Mouse (Mus musculus) kidney, adult 2 months (tissue): ENCODE data around the gene Ypel3. TPM values are rescaled to one million over a fixed set of nuclear protein-coding genes. Genes with fewer than 3 reads are reported as not detected.

Source experiments
- DNase-seq: peaks from one replicate; pipeline ENCODE4 v3.0.0; 2021
- H3K27ac ChIP-seq: fragments of 200-500 bp; 2 replicates; pipeline ENCODE4 v1.5.1; 2012; ENCODE audit warnings: low read depth, low read length, control low read depth, inconsistent platforms; ENCODE audit not compliant: insufficient read depth
- H3K27me3 ChIP-seq: fragments of 200-500 bp; replicated peaks from 2 replicates; pipeline ENCODE4 v1.6.1; 2012; ENCODE audit warnings: mild to moderate bottlenecking, moderate library complexity, low read length, inconsistent platforms; ENCODE audit not compliant: control insufficient read depth, insufficient read depth
- H3K36me3 ChIP-seq: fragments of 200-500 bp; 2 replicates; pipeline ENCODE4 v1.6.1; 2012; ENCODE audit warnings: mild to moderate bottlenecking, moderate library complexity, low read length, inconsistent platforms; ENCODE audit not compliant: control insufficient read depth, insufficient read depth
- H3K4me1 ChIP-seq: fragments of 200-500 bp; 2 replicates; pipeline ENCODE4 v1.6.1; 2011; ENCODE audit warnings: low read length; ENCODE audit not compliant: control insufficient read depth, insufficient read depth
- H3K4me3 ChIP-seq: fragments of 200-500 bp; 2 replicates; pipeline ENCODE4 v1.5.1; 2011; ENCODE audit warnings: mild to moderate bottlenecking, low read depth, low read length, control low read depth; ENCODE audit not compliant: insufficient read depth
- CTCF ChIP-seq: fragments of 200-500 bp; conservative IDR thresholded peaks from 2 replicates; pipeline ENCODE4 v1.5.1; 2011; ENCODE audit warnings: low read depth, mild to moderate bottlenecking, control low read depth, low read length, moderate library complexity, mixed read lengths; ENCODE audit not compliant: insufficient read depth, insufficient read length
- POLR2A ChIP-seq: fragments of 200-500 bp; IDR thresholded peaks from one replicate; pipeline ENCODE4 v1.6.1; 2011; ENCODE audit warnings: low read depth, low read length, control low read depth
- WGBS: fragments of 180-500 bp; shearing (Covaris S2); methylation state at CpG from one replicate; pipeline ENCODE4 v1.1.7; 2018; 5-methylcytosine and 5-hydroxymethylcytosine counted together
- polyA plus RNA-seq: library from polyadenylated mRNA; depleted of rRNA; stranded (reverse); fragments of >200 nt; gene quantifications from 2 replicates; pipeline ENCODE4 v1.2.3, GENCODE M21; 2012

Ypel3 gene
- polyA plus RNA-seq, 1 experiment = 290 TPM

DNA sequence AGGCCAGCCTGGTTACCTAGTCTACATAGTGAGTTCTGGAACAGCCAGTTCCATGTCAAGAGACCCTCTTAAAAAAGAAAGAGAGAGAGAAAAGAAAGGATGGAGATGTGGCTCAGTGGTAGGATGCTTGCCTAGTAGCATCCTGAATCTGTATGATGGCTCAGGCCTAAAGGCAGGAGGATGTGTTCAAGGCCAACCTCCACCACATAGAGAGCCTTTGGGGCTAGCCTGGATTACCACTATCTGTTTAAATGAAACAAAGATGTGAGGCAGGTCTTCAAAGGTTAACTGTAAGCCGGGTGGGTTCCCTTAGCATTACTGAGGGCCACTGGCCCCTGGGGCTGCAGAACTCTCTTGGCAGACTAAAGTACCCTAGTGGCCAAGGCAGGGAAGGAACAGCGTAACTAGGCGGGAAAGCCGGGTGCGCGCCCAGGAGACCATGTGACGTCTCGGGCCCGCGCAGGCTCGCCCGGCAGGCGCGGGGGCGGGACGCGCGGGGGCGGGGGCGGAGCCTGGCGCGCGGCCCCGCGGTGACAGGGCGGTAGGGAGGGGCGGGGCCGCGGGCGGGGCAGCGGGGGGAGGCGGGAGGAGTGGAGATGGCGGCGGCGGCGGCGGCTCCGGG lies 17.6 kb upstream of the Ypel3 start, which contains the start of gene Mapk3:
Mapk3 (plus strand) TSS at position 552 of the 622 bp plus-strand sequence.
- Histone ChIP-seq H3K27ac (peak within 1 kb of the TSS; percentile 81), H3K4me1 (peaks cover 9% of the 10 kb centered on the region; the same call in 1 of the 2 replicates), H3K36me3 (no peaks in the 10 kb centered on the region), H3K4me3 (peak within 1 kb of the TSS; percentile 90), H3K27me3 (no peaks in the 10 kb centered on the region)
- TF ChIP-seq CTCF (peak; percentile 67), POLR2A (no peak)
- WGBS = 1% methylated on average over 31 of the region's 38 CpGs
- DNase-seq = peak; percentile 95

DNA sequence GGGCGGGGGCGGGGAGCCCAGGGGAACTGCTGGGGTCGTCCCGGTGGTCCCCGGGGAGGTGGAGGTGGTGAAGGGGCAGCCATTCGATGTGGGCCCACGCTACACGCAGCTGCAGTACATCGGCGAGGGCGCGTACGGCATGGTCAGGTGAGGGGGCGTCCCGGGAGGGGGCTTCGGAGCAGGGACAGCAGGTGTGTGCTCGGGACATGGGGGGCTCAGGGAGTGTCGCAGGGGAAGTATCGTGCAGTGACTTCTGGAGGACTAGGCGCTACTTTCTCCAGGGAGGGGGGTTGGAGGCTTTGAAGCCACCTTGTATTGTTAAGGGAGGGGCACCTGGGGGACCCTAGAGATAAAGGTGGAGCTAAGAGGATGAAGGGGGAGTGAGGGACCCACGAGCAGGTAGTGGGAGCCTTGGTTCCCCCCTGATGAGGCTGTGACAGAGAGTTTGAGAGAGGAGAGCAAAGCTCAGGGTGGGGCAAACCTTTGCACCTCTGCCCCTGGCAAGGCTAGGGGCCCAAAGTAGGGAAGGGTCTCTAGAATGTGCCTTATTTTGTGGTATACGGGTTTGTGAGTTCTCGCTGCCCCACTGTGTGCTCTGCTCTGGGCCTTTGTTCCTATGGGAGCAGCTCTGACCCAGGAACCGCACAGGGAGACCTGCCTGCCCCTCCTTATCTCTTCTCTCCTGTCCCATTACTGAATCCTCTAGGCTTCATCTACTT lies 16.9 kb upstream of the Ypel3 start:
- peaks cover 4% of the 10 kb centered on the region; the same call in 1 of the 2 replicates for H3K4me1 ChIP-seq
- WGBS = 2% methylated on average over 22 of the region's 24 CpGs
- peak overlapping the region; percentile 81 for H3K27ac ChIP-seq
- TF ChIP-seq CTCF (no peak), POLR2A (no peak)
- DNase-seq = no peak
- no peaks in the 10 kb centered on the region; the same call in 1 of the 2 replicates for H3K36me3 ChIP-seq
- H3K4me3 ChIP-seq = peak overlapping the region; percentile 90
- no peaks in the 10 kb centered on the region for H3K27me3 ChIP-seq

DNA sequence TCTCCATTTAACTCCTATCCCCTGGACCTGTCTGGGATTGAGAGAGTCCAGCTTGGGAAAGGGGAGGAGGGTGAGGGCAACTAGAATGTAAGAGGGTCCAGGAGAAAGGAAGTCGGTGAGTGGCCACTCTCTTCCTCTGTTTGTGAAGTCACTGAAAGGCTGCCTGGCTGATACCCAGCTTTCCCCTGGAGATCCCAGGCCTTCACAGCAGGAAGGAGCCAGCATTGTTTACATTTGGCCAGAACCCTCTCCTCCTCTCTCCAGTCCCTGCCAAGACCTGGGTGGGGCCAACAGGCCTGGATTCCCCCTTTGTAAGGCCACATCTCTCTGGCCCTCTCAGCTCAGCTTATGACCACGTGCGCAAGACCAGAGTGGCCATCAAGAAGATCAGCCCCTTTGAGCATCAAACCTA lies 16.4 kb upstream of the Ypel3 start:
- Histone ChIP-seq H3K27ac (peak overlapping the region; percentile 81), H3K4me3 (peak overlapping the region; percentile 90), H3K36me3 (no peaks in the 10 kb centered on the region; the same call in 1 of the 2 replicates), H3K27me3 (no peaks in the 10 kb centered on the region), H3K4me1 (no peaks in the 10 kb centered on the region)
- no peak for TF ChIP-seq POLR2A
- peak; percentile 86 for DNase-seq
- 33% methylated on average over 3 of the region's 3 CpGs for WGBS

DNA sequence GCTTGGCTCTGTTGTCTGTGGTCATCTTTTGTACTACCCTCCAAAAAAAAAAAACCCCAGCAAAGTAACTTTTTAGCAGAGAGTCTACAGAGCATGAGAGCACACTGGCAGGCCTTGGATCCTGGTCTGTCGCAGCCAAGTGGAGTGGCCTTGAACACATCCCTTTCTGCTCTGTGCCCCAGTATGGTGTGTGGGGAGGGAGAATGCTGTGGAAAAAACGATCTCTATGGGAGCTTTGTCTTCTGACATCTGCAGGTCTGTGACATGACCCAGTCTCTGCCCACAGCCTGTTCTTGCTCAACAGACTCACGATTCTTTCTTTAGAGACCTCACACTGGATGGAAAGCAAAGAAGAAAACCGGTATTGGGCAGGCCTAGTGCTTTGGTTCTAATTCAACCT lies 15.8 kb upstream of the Ypel3 start:
- no peaks in the 10 kb centered on the region for H3K27me3 ChIP-seq
- H3K36me3 ChIP-seq = no peaks in the 10 kb centered on the region; the same call in 1 of the 2 replicates
- DNase-seq = no peak
- no peaks in the 10 kb centered on the region for H3K4me1 ChIP-seq
- no peak for TF ChIP-seq POLR2A
- H3K27ac ChIP-seq = peak overlapping the region; percentile 81
- 58% methylated on average over 4 of the region's 4 CpGs for WGBS
- no peak overlapping the region for H3K4me3 ChIP-seq

DNA sequence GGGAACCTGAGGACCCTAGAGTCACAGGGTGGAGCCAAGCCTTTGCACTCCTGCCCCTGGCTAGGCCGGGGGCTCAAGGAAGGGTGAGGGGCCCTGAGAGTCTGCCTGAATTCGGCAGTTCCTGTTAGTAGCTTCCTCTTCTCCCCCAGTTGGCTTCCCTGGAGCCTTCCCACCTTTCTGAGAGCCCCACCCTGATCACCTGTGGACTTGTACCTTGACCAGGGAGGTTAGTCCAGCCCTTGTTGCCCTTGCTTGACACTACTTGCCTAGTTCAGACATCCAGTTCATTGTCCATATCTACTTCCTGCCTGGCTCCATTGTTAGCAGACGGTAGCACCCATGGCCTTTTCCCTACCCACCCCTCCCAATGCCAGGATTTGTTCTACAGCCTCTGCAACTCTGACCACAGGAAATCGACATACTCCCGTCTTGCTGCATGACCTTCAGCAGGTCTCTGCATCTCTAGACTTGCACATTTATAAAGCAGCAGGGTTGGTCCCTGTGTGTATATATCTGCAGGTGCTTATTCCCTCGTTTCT lies 15.2 kb upstream of the Ypel3 start:
- WGBS = 49% methylated on average over 6 of the region's 6 CpGs
- Histone ChIP-seq H3K4me3 (no peak overlapping the region), H3K27me3 (no peaks in the 10 kb centered on the region), H3K4me1 (no peaks in the 10 kb centered on the region; the same call in 1 of the 2 replicates), H3K36me3 (no peaks in the 10 kb centered on the region; the same call in 1 of the 2 replicates), H3K27ac (0 out of 2 replicates have a peak overlapping the region, but pooled peaks have one; percentile 2)
- no peak for TF ChIP-seq CTCF
- no peak for DNase-seq

DNA sequence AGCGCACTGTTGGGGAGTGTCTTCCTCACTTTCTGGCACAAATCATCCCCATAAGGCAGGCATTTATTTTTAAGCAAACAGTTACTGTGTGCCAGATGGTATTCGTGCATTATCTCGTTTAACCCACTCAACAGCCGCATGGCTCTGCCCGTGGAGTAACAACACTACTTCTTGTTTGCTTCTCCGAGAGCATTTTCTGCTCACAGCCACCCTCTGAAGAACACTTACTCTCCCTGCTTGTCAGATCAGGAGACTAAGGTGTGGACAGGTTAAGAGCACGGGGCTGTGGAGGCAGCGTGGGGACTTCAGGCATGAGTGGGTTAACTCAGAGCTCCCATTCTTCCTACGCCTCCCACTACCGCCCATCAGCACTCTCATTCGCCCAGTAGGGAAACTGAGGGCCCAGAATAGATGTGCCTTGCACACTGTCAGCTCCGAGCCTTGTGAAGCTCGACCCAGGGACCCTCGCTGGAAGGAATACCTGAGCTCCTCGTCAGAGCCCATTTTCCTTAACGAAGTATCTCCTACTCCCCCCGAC lies 14.2 kb upstream of the Ypel3 start:
- no peak for TF ChIP-seq POLR2A
- no peak for TF ChIP-seq CTCF
- Histone ChIP-seq H3K4me1 (no peaks in the 10 kb centered on the region; the same call in 1 of the 2 replicates), H3K27ac (no peak overlapping the region), H3K4me3 (no peak overlapping the region), H3K36me3 (no peaks in the 10 kb centered on the region; the same call in 1 of the 2 replicates), H3K27me3 (no peaks in the 10 kb centered on the region)
- WGBS = 84% methylated on average over 17 of the region's 17 CpGs
- DNase-seq = no peak

DNA sequence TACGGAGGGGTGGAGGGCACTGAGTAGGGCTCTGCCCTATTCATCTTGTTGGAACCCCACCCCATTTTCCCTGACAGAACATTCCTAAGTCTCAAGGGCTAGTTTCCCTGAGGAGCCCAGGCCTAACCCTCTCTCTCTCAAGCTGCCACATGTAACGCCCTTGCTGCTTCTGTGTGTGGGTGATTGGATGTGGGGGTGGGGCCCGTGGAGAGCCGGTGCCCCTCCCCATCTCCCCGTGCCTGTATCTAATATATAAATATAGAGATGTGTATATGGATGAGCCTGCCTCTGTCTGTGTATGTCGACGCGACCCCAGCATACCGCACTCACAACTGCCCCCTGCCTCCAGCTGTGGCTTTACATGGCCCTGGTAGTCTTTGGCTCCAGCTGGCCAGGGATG lies 11.2 kb upstream of the Ypel3 start:
- DNase-seq = no peak
- WGBS = 89% methylated on average over 9 of the region's 9 CpGs
- no peaks in the 10 kb centered on the region; the same call in 1 of the 2 replicates for H3K4me1 ChIP-seq
- TF ChIP-seq CTCF = no peak
- no peak for TF ChIP-seq POLR2A
- no peak overlapping the region for H3K27ac ChIP-seq
- H3K27me3 ChIP-seq = no peaks in the 10 kb centered on the region
- H3K4me3 ChIP-seq = no peak overlapping the region
- no peaks in the 10 kb centered on the region; the same call in 1 of the 2 replicates for H3K36me3 ChIP-seq
